Mouse (Mus musculus) midbrain, embryonic 13.5 days (tissue): Measurements from ENCODE around the gene Syt12. TPM values are rescaled to one million over a fixed set of nuclear protein-coding genes. Genes with fewer than 3 reads are reported as not detected.
A peak's percentile ranks its signal among the peaks of the same experiment; 100 is the strongest.

ENCODE experiments used
- ATAC-seq: fragments of 200-750 bp; cut with Nextera tagmentation; 2 replicates; pipeline ENCODE4 v1.8.0; 2017; ENCODE audit warnings: mild to moderate bottlenecking, moderate TSS enrichment, moderate library complexity
- H3K27ac ChIP-seq: fragments of 300-500 bp; sonication (generic); 2 replicates; pipeline ENCODE4 v1.5.1; 2015; ENCODE audit warnings: inconsistent platforms, mild to moderate bottlenecking, moderate library complexity
- H3K27me3 ChIP-seq: fragments of 300-500 bp; sonication (generic); 2 replicates; pipeline ENCODE4 v1.6.1; 2015; ENCODE audit warnings: mild to moderate bottlenecking, inconsistent platforms
- H3K36me3 ChIP-seq: fragments of 300-500 bp; sonication (generic); 2 replicates; pipeline ENCODE4 v1.6.1; 2015; ENCODE audit warnings: mild to moderate bottlenecking, inconsistent platforms
- H3K4me1 ChIP-seq: fragments of 300-500 bp; sonication (generic); replicated peaks from 2 replicates; pipeline ENCODE4 v1.6.1; 2015; ENCODE audit warnings: inconsistent platforms
- H3K4me2 ChIP-seq: fragments of 300-500 bp; sonication (generic); replicated peaks from 2 replicates; pipeline ENCODE4 v1.6.1; 2015; ENCODE audit warnings: moderate library complexity, mild to moderate bottlenecking, inconsistent platforms
- H3K4me3 ChIP-seq: fragments of 300-500 bp; sonication (generic); replicated peaks from 2 replicates; pipeline ENCODE4 v1.5.1; 2015; ENCODE audit warnings: mild to moderate bottlenecking, inconsistent platforms
- H3K9ac ChIP-seq: fragments of 300-500 bp; sonication (generic); replicated peaks from 2 replicates; pipeline ENCODE4 v1.6.1; 2015; ENCODE audit warnings: mild to moderate bottlenecking, inconsistent platforms
- H3K9me3 ChIP-seq: fragments of 300-500 bp; sonication (generic); 2 replicates; pipeline ENCODE4 v1.6.1; 2016; ENCODE audit warnings: mild to moderate bottlenecking, inconsistent platforms
- WGBS: fragments of 180-500 bp; shearing (Covaris S2); methylation state at CpG from one replicate; pipeline ENCODE4 v1.1.7; 2015; 5-methylcytosine and 5-hydroxymethylcytosine counted together
- polyA plus RNA-seq: library from polyadenylated mRNA; unstranded; fragments of >200 nt; fragmentation: Nextera tagmentation; extraction: Ambion mirVana; gene quantifications from 2 replicates; pipeline ENCODE4 v1.2.1, GENCODE M21; 2015

Gene Syt12
- polyA plus RNA-seq, 1 experiment from 2014 or later = 1.7 TPM

GRCm38 (mm10) chr19:4438791-4439160, 38.5 kb downstream of the Syt12 start:
- Histone ChIP-seq H3K4me3 (peak overlapping the region; percentile 44), H3K4me1 (peaks cover 26% of the 10 kb centered on the region), H3K9me3 (no peaks in the 10 kb centered on the region), H3K9ac (peak overlapping the region; percentile 64), H3K36me3 (no peaks in the 10 kb centered on the region), H3K27ac (no peak overlapping the region), H3K4me2 (peak overlapping the region; percentile 74), H3K27me3 (peaks cover 34% of the 10 kb centered on the region)
- 0 out of 2 replicates have a peak, but pooled peaks have one; percentile 10 for ATAC-seq
- 9% methylated on average over 8 of the region's 8 CpGs for WGBS

- Histone ChIP-seq H3K36me3 (no peaks in the 10 kb centered on the region), H3K4me3 (no peak overlapping the region), H3K9ac (no peak overlapping the region), H3K9me3 (no peaks in the 10 kb centered on the region), H3K4me2 (no peak overlapping the region), H3K27me3 (peaks cover 34% of the 10 kb centered on the region), H3K27ac (no peak overlapping the region), H3K4me1 (peaks cover 26% of the 10 kb centered on the region)
- ATAC-seq = no peak
- WGBS = 73% methylated on average over 6 of the region's 6 CpGs
These were observed 39.4 kb downstream of the Syt12 start for GRCm38 (mm10) chr19:4437886-4438285.

- Histone ChIP-seq H3K36me3 (no peaks in the 10 kb centered on the region), H3K9me3 (no peaks in the 10 kb centered on the region)
These were observed 41.0 kb downstream of the Syt12 start for GRCm38 (mm10) chr19:4436254-4436653.

GRCm38 (mm10) chr19:4434999-4435398, 42.2 kb downstream of the Syt12 start:
- Histone ChIP-seq H3K27me3 (peaks cover 23% of the 10 kb centered on the region), H3K4me1 (peaks cover 14% of the 10 kb centered on the region), H3K27ac (no peak overlapping the region), H3K4me3 (no peak overlapping the region), H3K9ac (no peak overlapping the region), H3K9me3 (no peaks in the 10 kb centered on the region), H3K4me2 (no peak overlapping the region), H3K36me3 (no peaks in the 10 kb centered on the region)
- WGBS = 100% methylated on average over 1 of the region's 1 CpGs
- ATAC-seq = no peak

More at GRCm38 (mm10) chr19:4436254-4436653, 41.0 kb downstream of the Syt12 start:
- Histone ChIP-seq H3K9ac (no peak overlapping the region), H3K27ac (no peak overlapping the region), H3K27me3 (peaks cover 34% of the 10 kb centered on the region), H3K4me1 (peaks cover 17% of the 10 kb centered on the region), H3K4me3 (no peak overlapping the region), H3K4me2 (no peak overlapping the region)
- no peak for ATAC-seq
- WGBS = 93% methylated on average over 3 of the region's 3 CpGs

- no peak overlapping the region for H3K4me2 ChIP-seq
- H3K4me1 ChIP-seq = peaks cover 1% of the 10 kb centered on the region; the same call in 1 of the 2 replicates
- no peaks in the 10 kb centered on the region for H3K36me3 ChIP-seq
- peaks cover 11% of the 10 kb centered on the region for H3K27me3 ChIP-seq
- 78% methylated on average over 1 of the region's 1 CpGs for WGBS
- no peak overlapping the region for H3K27ac ChIP-seq
- H3K9ac ChIP-seq = no peak overlapping the region
- no peaks in the 10 kb centered on the region for H3K9me3 ChIP-seq
- H3K4me3 ChIP-seq = no peak overlapping the region
- ATAC-seq = no peak
These were observed 43.5 kb downstream of the Syt12 start for GRCm38 (mm10) chr19:4433756-4434155.

- Histone ChIP-seq H3K4me1 (no peaks in the 10 kb centered on the region), H3K4me3 (no peak overlapping the region), H3K4me2 (no peak overlapping the region), H3K27ac (no peak overlapping the region), H3K27me3 (no peaks in the 10 kb centered on the region), H3K9ac (no peak overlapping the region), H3K36me3 (no peaks in the 10 kb centered on the region), H3K9me3 (no peaks in the 10 kb centered on the region)
- ATAC-seq = no peak
- 94% methylated on average over 4 of the region's 4 CpGs for WGBS
These were observed 47.1 kb downstream of the Syt12 start for GRCm38 (mm10) chr19:4430091-4430620.

- Histone ChIP-seq H3K4me2 (no peak overlapping the region), H3K9ac (no peak overlapping the region), H3K27me3 (no peaks in the 10 kb centered on the region), H3K4me3 (no peak overlapping the region), H3K9me3 (no peaks in the 10 kb centered on the region), H3K36me3 (no peaks in the 10 kb centered on the region), H3K27ac (no peak overlapping the region), H3K4me1 (no peaks in the 10 kb centered on the region)
- no peak for ATAC-seq
- 76% methylated on average over 19 of the region's 19 CpGs for WGBS
These were observed 51.5 kb downstream of the Syt12 start for GRCm38 (mm10) chr19:4425610-4426366.

- H3K27ac ChIP-seq = no peak overlapping the region
- H3K9ac ChIP-seq = no peak overlapping the region
- 66% methylated on average over 3 of the region's 3 CpGs for WGBS
- H3K4me1 ChIP-seq = no peaks in the 10 kb centered on the region
- no peaks in the 10 kb centered on the region for H3K36me3 ChIP-seq
- no peaks in the 10 kb centered on the region for H3K27me3 ChIP-seq
- H3K4me3 ChIP-seq = no peak overlapping the region
- no peak for ATAC-seq
- no peaks in the 10 kb centered on the region for H3K9me3 ChIP-seq
- H3K4me2 ChIP-seq = no peak overlapping the region
These were observed 54.2 kb downstream of the Syt12 start for GRCm38 (mm10) chr19:4423021-4423420.

- no peaks in the 10 kb centered on the region for H3K9me3 ChIP-seq
- H3K36me3 ChIP-seq = no peaks in the 10 kb centered on the region
- H3K27me3 ChIP-seq = no peaks in the 10 kb centered on the region
- H3K4me3 ChIP-seq = no peak overlapping the region
- WGBS = 95% methylated on average over 3 of the region's 3 CpGs
- no peak overlapping the region for H3K4me2 ChIP-seq
- H3K27ac ChIP-seq = no peak overlapping the region
- no peak overlapping the region for H3K9ac ChIP-seq
- H3K4me1 ChIP-seq = no peaks in the 10 kb centered on the region
- no peak for ATAC-seq
These were observed 54.7 kb downstream of the Syt12 start for GRCm38 (mm10) chr19:4422581-4422980.

GRCm38 (mm10) chr19:4420153-4420910, 56.9 kb downstream of the Syt12 start:
- no peak for ATAC-seq
- H3K27ac ChIP-seq = no peak overlapping the region
- H3K9me3 ChIP-seq = no peaks in the 10 kb centered on the region
- H3K4me2 ChIP-seq = no peak overlapping the region
- H3K4me1 ChIP-seq = no peaks in the 10 kb centered on the region
- no peak overlapping the region for H3K9ac ChIP-seq
- H3K27me3 ChIP-seq = no peaks in the 10 kb centered on the region
- H3K4me3 ChIP-seq = no peak overlapping the region
- no peaks in the 10 kb centered on the region for H3K36me3 ChIP-seq
- 86% methylated on average over 8 of the region's 8 CpGs for WGBS

GRCm38 (mm10) chr19:4419711-4420110, 57.5 kb downstream of the Syt12 start:
- H3K27ac ChIP-seq = no peak overlapping the region
- WGBS = 94% methylated on average over 5 of the region's 5 CpGs
- H3K9ac ChIP-seq = no peak overlapping the region
- no peak overlapping the region for H3K4me2 ChIP-seq
- H3K4me3 ChIP-seq = no peak overlapping the region
- no peaks in the 10 kb centered on the region for H3K9me3 ChIP-seq
- H3K4me1 ChIP-seq = no peaks in the 10 kb centered on the region
- no peak for ATAC-seq
- no peaks in the 10 kb centered on the region for H3K36me3 ChIP-seq
- no peaks in the 10 kb centered on the region for H3K27me3 ChIP-seq

- Histone ChIP-seq H3K9me3 (no peaks in the 10 kb centered on the region), H3K9ac (no peak overlapping the region), H3K4me2 (no peak overlapping the region), H3K4me3 (no peak overlapping the region), H3K27ac (no peak overlapping the region), H3K4me1 (no peaks in the 10 kb centered on the region), H3K27me3 (no peaks in the 10 kb centered on the region), H3K36me3 (no peaks in the 10 kb centered on the region)
- ATAC-seq = no peak
These were observed 59.5 kb downstream of the Syt12 start for GRCm38 (mm10) chr19:4417713-4418112.
